Mouse (Mus musculus) heart, postnatal 0 days (tissue): ENCODE data around the gene Grin1. TPM values are rescaled to one million over a fixed set of nuclear protein-coding genes. Genes with fewer than 3 reads are reported as not detected.
A peak's percentile ranks its signal among the peaks of the same experiment; 100 is the strongest.

Source experiments
- ATAC-seq: fragments of 200-750 bp; cut with Nextera tagmentation; 2 replicates; pipeline ENCODE4 v1.8.0; 2017; ENCODE audit warnings: low read depth, moderate number of reproducible peaks, moderate library complexity; ENCODE audit not compliant: insufficient read depth
- DNase-seq: peaks from one replicate; pipeline ENCODE4 v3.0.0-alpha.2; 2016; ENCODE audit warnings: low spot score
- H3K27ac ChIP-seq: fragments of 300-500 bp; sonication (generic); 2 replicates; pipeline ENCODE4 v1.5.1; 2014; ENCODE audit warnings: low read depth, mild to moderate bottlenecking
- H3K27me3 ChIP-seq: fragments of 300-500 bp; sonication (generic); 2 replicates; pipeline ENCODE4 v1.6.1; 2014; ENCODE audit warnings: low read length, mixed read lengths; ENCODE audit not compliant: control insufficient read depth, insufficient read depth
- H3K36me3 ChIP-seq: fragments of 300-500 bp; sonication (generic); replicated peaks from 2 replicates; pipeline ENCODE4 v1.6.1; 2014; ENCODE audit warnings: low read length, mixed read lengths; ENCODE audit not compliant: control insufficient read depth, insufficient read depth
- H3K4me1 ChIP-seq: fragments of 300-500 bp; sonication (generic); 2 replicates; pipeline ENCODE4 v1.6.1; 2014; ENCODE audit warnings: antibody characterized with exemption; ENCODE audit not compliant: control insufficient read depth, insufficient read depth
- H3K4me2 ChIP-seq: fragments of 300-500 bp; sonication (generic); 2 replicates; pipeline ENCODE4 v1.6.1; 2014; ENCODE audit warnings: low read depth, mild to moderate bottlenecking, low read length, moderate library complexity
- H3K4me3 ChIP-seq: fragments of 300-500 bp; sonication (generic); 2 replicates; pipeline ENCODE4 v1.5.1; 2014; ENCODE audit warnings: low read depth, low read length
- H3K9ac ChIP-seq: fragments of 300-500 bp; sonication (generic); replicated peaks from 2 replicates; pipeline ENCODE4 v1.6.1; 2014; ENCODE audit warnings: low read depth, low read length, mixed read lengths
- H3K9me3 ChIP-seq: fragments of 300-500 bp; sonication (generic); replicated peaks from 2 replicates; pipeline ENCODE4 v1.6.1; 2016; ENCODE audit warnings: low read length; ENCODE audit not compliant: control insufficient read depth
- CTCF ChIP-seq: IDR thresholded peaks from 2 replicates; pipeline ENCODE4 v1.5.1; 2016; ENCODE audit warnings: antibody characterized with exemption, control low read depth, low read depth
- EP300 ChIP-seq: IDR thresholded peaks from 2 replicates; pipeline ENCODE4 v1.6.1; 2016; ENCODE audit warnings: antibody characterized with exemption, low read depth
- WGBS: fragments of 180-500 bp; shearing (Covaris S2); extraction: QIAGEN DNeasy Blood & Tissue Kit; methylation state at CpG from one replicate; pipeline ENCODE4 v1.1.7; 2014; 5-methylcytosine and 5-hydroxymethylcytosine counted together
- polyA plus RNA-seq: library from polyadenylated mRNA; unstranded; fragments of >200 nt; fragmentation: Nextera tagmentation; extraction: Ambion mirVana; gene quantifications from 2 replicates; pipeline ENCODE4 v1.2.1, GENCODE M21; 2015
- total RNA-seq: library from RNA; depleted of rRNA; stranded (reverse); fragments of >200 nt; gene quantifications from 2 replicates; pipeline ENCODE4 v1.2.3, GENCODE M21; 2014; ENCODE audit warnings: low replicate concordance

Grin1 gene
- total and polyA plus RNA-seq, 2 experiments from 2014 or later: 0.46 TPM; not detected in 1

DNA sequence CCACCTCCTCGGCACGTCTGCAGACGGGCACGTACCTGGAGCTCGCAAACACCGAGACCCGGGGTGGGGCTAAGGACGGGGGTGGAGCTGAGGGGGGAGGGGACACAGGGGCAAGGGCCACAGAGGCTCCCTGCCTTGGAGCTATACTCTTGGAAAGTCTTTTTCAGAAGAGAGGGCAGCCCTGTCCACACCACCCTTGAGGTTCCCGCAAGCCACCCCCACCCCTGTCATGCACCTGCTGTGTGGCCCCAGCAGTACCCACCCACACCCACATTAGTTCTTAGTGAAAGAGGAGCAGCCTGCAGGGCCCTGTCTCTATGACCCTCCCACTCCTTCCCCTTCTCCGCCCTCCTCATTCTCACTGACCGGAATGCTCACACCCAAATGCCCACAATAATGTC lies 7.5 kb downstream of the Grin1 start:
- Histone ChIP-seq H3K4me1 (no peaks in the 10 kb centered on the region), H3K27me3 (peaks cover 51% of the 10 kb centered on the region)
- no peak for TF ChIP-seq EP300
- TF ChIP-seq CTCF: no peak

DNA sequence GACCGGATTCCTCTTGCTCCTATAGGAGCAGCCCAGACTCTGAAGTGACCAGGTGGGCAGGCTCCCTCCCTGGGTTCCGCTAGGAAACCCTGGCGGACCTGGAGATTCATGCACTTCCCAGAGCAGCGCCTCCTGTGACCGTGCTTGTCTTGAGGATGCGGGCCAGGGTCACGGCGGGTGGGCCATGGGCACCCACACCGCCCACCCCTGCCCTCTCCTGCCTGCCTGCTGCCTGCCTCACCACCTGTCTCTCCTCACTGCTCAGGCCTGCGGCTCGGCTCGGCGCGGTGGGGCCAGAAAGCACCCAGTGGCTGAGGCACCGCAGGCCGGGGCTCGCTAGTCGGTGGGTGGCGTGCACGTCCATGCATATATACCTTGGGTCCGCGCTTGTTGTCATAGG lies 8.0 kb downstream of the Grin1 start:
- Histone ChIP-seq H3K9ac (no peak overlapping the region), H3K27me3 (peaks cover 50% of the 10 kb centered on the region), H3K9me3 (no peaks in the 10 kb centered on the region), H3K4me2 (no peak overlapping the region), H3K36me3 (no peaks in the 10 kb centered on the region), H3K4me1 (no peaks in the 10 kb centered on the region), H3K4me3 (no peak overlapping the region), H3K27ac (no peak overlapping the region)
- no peak for ATAC-seq
- no peak for TF ChIP-seq EP300
- TF ChIP-seq CTCF: no peak
- DNase-seq: no peak
- 3% methylated on average over 22 of the region's 22 CpGs for WGBS

More for the DNA sequence above, 7.5 kb downstream of the Grin1 start:
- H3K9ac ChIP-seq: no peak overlapping the region
- WGBS: 8% methylated on average over 11 of the region's 11 CpGs
- no peak for ATAC-seq
- no peak overlapping the region for H3K4me2 ChIP-seq
- no peak for DNase-seq
- no peak overlapping the region for H3K4me3 ChIP-seq
- no peaks in the 10 kb centered on the region for H3K9me3 ChIP-seq
- no peaks in the 10 kb centered on the region for H3K36me3 ChIP-seq
- no peak overlapping the region for H3K27ac ChIP-seq

- no peak for ATAC-seq
- Histone ChIP-seq H3K36me3 (no peaks in the 10 kb centered on the region), H3K4me2 (no peak overlapping the region), H3K27ac (no peak overlapping the region), H3K27me3 (peaks cover 56% of the 10 kb centered on the region), H3K9me3 (no peaks in the 10 kb centered on the region), H3K9ac (no peak overlapping the region), H3K4me1 (no peaks in the 10 kb centered on the region), H3K4me3 (no peak overlapping the region)
- WGBS: 42% methylated on average over 10 of the region's 10 CpGs
- TF ChIP-seq CTCF (no peak), EP300 (no peak)
- DNase-seq: no peak
Measured at GRCm38 (mm10) chr2:25310180-25310579, 8.8 kb downstream of the Grin1 start.

DNA sequence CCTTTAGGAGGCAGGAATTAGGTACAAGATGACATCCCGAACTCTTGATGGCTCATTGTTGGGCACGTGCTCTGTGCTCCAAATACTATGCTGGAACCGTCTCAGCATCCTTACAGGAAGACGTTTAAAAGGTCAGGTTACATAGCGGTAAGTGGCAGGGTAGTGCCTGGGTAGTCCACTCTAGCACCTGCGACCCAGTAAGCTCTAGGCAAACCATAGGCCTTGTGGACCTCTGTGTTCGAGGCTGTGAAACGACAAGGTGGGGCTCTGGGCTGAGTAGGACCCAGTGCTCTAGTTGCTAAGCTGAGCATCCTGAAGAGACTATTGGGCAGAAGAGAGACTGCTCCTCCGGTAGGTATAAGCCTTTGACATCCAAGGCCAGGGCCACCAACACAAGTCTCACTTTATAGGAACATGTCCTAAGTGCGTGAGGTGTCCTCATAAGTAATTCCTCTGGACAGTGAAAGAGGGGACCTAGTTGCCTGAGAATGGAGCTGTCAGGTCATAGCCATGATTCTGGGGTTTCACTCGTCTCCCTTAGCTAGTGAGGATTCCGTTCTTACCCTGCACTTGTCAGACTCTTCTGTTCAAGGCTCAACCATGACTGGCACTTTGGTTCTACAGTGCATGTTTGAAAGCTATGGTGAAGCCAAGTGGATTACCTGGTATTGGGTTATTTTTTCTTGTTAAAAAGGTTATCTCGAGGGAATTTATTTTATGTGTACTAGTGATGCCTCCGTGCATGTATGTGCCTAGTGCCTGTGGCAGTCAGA lies 13.2 kb downstream of the Grin1 start:
- DNase-seq (no peak), ATAC-seq (no peak)
- no peaks in the 10 kb centered on the region for H3K4me1 ChIP-seq
- H3K27me3 ChIP-seq: peaks cover 38% of the 10 kb centered on the region
- H3K9me3 ChIP-seq: no peaks in the 10 kb centered on the region
- H3K27ac ChIP-seq: no peak overlapping the region
- no peaks in the 10 kb centered on the region for H3K36me3 ChIP-seq
- peak overlapping the region; percentile 60; the same call in 1 of the 2 replicates for H3K4me2 ChIP-seq
- H3K4me3 ChIP-seq: no peak overlapping the region
- TF ChIP-seq CTCF (no peak), EP300 (no peak)
- WGBS: 41% methylated on average over 14 of the region's 14 CpGs
- no peak overlapping the region for H3K9ac ChIP-seq

- Histone ChIP-seq H3K27me3 (peaks cover 31% of the 10 kb centered on the region), H3K9me3 (no peaks in the 10 kb centered on the region), H3K4me2 (peak overlapping the region; percentile 60), H3K9ac (no peak overlapping the region), H3K4me1 (no peaks in the 10 kb centered on the region), H3K27ac (no peak overlapping the region), H3K36me3 (no peaks in the 10 kb centered on the region), H3K4me3 (peak overlapping the region; percentile 40)
- DNase-seq: no peak
- WGBS: 2% methylated on average over 45 of the region's 45 CpGs
- ATAC-seq: 0 out of 2 replicates have a peak, but pooled peaks have one; percentile 17
- no peak for TF ChIP-seq EP300
- no peak for TF ChIP-seq CTCF
Measured at GRCm38 (mm10) chr2:25304657-25305541, 14.1 kb downstream of the Grin1 start.
